Mouse (Mus musculus) kidney, adult 2 months (tissue): ENCODE measurements around the gene Naa16. TPM values are rescaled to one million over a fixed set of nuclear protein-coding genes. Genes with fewer than 3 reads are reported as not detected.
A peak's percentile ranks its signal among the peaks of the same experiment; 100 is the strongest.

Experiments used
- DNase-seq: peaks from one replicate; pipeline ENCODE4 v3.0.0; 2021
- H3K27ac ChIP-seq: fragments of 200-500 bp; 2 replicates; pipeline ENCODE4 v1.5.1; 2012; ENCODE audit warnings: low read depth, low read length, control low read depth, inconsistent platforms; ENCODE audit not compliant: insufficient read depth
- H3K27me3 ChIP-seq: fragments of 200-500 bp; replicated peaks from 2 replicates; pipeline ENCODE4 v1.6.1; 2012; ENCODE audit warnings: mild to moderate bottlenecking, moderate library complexity, low read length, inconsistent platforms; ENCODE audit not compliant: control insufficient read depth, insufficient read depth
- H3K36me3 ChIP-seq: fragments of 200-500 bp; 2 replicates; pipeline ENCODE4 v1.6.1; 2012; ENCODE audit warnings: mild to moderate bottlenecking, moderate library complexity, low read length, inconsistent platforms; ENCODE audit not compliant: control insufficient read depth, insufficient read depth
- H3K4me1 ChIP-seq: fragments of 200-500 bp; 2 replicates; pipeline ENCODE4 v1.6.1; 2011; ENCODE audit warnings: low read length; ENCODE audit not compliant: control insufficient read depth, insufficient read depth
- H3K4me3 ChIP-seq: fragments of 200-500 bp; 2 replicates; pipeline ENCODE4 v1.5.1; 2011; ENCODE audit warnings: mild to moderate bottlenecking, low read depth, low read length, control low read depth; ENCODE audit not compliant: insufficient read depth
- CTCF ChIP-seq: fragments of 200-500 bp; conservative IDR thresholded peaks from 2 replicates; pipeline ENCODE4 v1.5.1; 2011; ENCODE audit warnings: low read depth, mild to moderate bottlenecking, control low read depth, low read length, moderate library complexity, mixed read lengths; ENCODE audit not compliant: insufficient read depth, insufficient read length
- POLR2A ChIP-seq: fragments of 200-500 bp; IDR thresholded peaks from one replicate; pipeline ENCODE4 v1.6.1; 2011; ENCODE audit warnings: low read depth, low read length, control low read depth
- WGBS: fragments of 180-500 bp; shearing (Covaris S2); methylation state at CpG from one replicate; pipeline ENCODE4 v1.1.7; 2018; 5-methylcytosine and 5-hydroxymethylcytosine counted together
- polyA plus RNA-seq: library from polyadenylated mRNA; depleted of rRNA; stranded (reverse); fragments of >200 nt; gene quantifications from 2 replicates; pipeline ENCODE4 v1.2.3, GENCODE M21; 2012

Naa16 gene
- polyA plus RNA-seq, 1 experiment = 3.1 TPM

DNA sequence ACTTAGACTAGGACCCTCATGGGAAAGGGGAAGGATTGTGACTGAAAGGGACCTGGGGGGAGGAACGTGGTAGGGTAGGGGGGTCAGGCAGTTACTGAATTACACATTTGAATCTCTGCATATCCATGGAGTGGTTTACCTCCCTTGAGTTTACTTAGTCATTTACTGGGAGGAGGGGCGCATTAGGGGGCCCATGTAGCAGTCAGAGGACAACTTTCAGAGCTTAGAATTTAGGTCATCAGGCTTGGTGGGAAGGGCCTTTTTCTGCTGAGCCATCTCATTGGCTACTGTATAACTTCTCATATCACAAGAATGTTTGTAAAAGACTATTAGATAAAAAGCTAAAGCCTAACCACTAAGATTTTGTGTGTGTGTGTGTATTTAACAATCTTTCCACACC is 20.1 kb upstream of the Naa16 start:
- no peak overlapping the region for H3K4me3 ChIP-seq
- WGBS = 84% methylated on average over 2 of the region's 2 CpGs
- H3K27ac ChIP-seq = no peak overlapping the region
- DNase-seq = no peak
- H3K4me1 ChIP-seq = no peaks in the 10 kb centered on the region
- H3K27me3 ChIP-seq = no peaks in the 10 kb centered on the region
- no peaks in the 10 kb centered on the region; the same call in none of the 2 replicates for H3K36me3 ChIP-seq
- no peak for TF ChIP-seq CTCF
- TF ChIP-seq POLR2A = no peak

- TF ChIP-seq POLR2A (no peak), CTCF (no peak)
- 91% methylated on average over 6 of the region's 6 CpGs for WGBS
- H3K4me1 ChIP-seq = no peaks in the 10 kb centered on the region
- DNase-seq = no peak
- H3K36me3 ChIP-seq = no peaks in the 10 kb centered on the region; the same call in none of the 2 replicates
- H3K27me3 ChIP-seq = no peaks in the 10 kb centered on the region
- no peak overlapping the region for H3K27ac ChIP-seq
- H3K4me3 ChIP-seq = no peak overlapping the region
Measured at GRCm38 (mm10) chr14:79409278-79409830, 18.8 kb upstream of the Naa16 start.

DNA sequence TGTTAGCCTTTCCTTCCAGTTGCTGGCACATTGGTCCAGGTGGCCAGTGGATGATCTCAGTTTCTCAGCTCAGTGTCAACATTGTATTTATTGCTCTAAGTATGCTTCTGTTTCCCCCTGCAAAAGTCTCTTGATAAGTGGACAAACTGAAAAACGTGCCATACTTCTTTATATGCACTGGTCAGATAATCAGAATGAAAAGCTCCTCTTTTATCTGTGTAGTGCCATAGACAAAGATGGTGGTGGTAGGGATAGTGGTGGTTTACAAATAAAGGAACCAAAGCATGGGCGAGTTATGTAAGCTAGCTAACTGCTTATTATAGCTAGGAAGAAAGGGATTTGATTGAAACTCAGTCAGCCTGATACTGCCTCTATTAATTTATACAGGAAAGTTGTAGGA is 17.1 kb upstream of the Naa16 start:
- 87% methylated on average over 2 of the region's 2 CpGs for WGBS

DNA sequence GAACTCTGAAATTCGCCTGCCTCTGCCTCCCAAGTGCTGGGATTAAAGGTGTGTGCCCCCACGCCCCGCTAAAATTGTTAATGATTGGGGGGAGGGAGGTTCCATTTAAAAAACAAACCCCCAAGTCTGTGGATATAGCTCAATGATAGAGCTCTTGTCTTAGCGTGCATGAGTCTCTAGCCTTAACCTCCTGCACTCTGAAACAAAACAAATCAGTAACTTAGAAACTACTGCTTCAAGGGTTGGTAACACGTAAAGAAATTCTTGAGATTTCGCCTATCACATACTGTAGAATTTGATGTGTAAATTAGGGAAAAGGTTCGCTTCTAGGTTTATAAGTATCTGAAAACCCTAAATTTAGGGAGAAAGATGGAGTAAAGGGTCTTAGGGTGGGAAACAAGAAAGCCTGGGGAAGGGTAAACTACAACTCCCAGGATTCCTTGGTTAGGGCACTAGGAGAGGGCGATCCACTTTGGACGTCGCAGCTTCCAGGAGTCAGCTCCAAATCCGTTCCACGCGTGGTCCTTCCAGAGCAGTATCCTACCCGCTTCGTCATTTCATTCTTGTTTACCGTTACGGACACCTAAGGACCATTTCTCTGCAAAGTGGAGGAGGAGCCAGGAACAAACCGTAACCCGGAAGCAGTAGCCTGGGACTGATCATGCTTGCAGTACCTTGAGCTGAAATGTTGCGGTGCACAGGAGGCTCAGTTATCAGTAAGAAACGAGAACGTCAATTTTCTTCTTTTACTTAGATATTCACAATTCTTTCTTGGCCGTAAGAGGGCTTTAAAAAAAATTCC is 6.9 kb upstream of the Naa16 start, which contains the start of gene Mtrf1:
Gene Mtrf1 (plus strand): TSS at position 452 of the 802 bp plus-strand sequence.
- H3K36me3 ChIP-seq = no peaks in the 10 kb centered on the region
- 17% methylated on average over 23 of the region's 23 CpGs for WGBS
- peak; percentile 78 for DNase-seq
- TF ChIP-seq CTCF (no peak), POLR2A (no peak)
- H3K4me1 ChIP-seq = no peaks in the 10 kb centered on the region
- H3K27ac ChIP-seq = peak within 1 kb of the TSS; percentile 96
- H3K27me3 ChIP-seq = no peaks in the 10 kb centered on the region
- H3K4me3 ChIP-seq = peak within 1 kb of the TSS; percentile 85

More for the DNA sequence above, 17.1 kb upstream of the Naa16 start:
- no peak for DNase-seq
- no peak overlapping the region for H3K4me3 ChIP-seq
- H3K4me1 ChIP-seq = no peaks in the 10 kb centered on the region
- no peaks in the 10 kb centered on the region; the same call in none of the 2 replicates for H3K36me3 ChIP-seq
- TF ChIP-seq CTCF (no peak), POLR2A (no peak)
- no peak overlapping the region for H3K27ac ChIP-seq
- H3K27me3 ChIP-seq = no peaks in the 10 kb centered on the region

DNA sequence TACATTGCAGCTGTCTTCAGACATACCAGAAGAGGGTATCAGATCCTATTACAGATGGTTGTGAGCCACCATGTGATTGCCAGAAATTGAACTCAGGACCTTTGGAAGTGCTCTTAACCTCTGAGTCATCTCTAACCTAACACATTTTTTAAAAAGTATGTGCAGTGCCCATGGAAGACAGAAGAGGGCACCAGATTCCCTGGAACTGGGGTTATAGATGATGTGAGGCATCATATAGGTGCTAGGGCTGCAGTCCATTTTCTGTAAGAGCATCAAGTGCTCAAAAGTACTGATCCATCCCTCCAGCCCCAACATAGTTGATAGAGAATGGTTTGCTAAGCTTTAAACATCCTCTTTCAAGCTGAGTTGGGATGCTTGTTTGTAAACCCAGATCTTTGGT is 4.0 kb upstream of the Naa16 start:
- peak; percentile 56 for DNase-seq

DNA sequence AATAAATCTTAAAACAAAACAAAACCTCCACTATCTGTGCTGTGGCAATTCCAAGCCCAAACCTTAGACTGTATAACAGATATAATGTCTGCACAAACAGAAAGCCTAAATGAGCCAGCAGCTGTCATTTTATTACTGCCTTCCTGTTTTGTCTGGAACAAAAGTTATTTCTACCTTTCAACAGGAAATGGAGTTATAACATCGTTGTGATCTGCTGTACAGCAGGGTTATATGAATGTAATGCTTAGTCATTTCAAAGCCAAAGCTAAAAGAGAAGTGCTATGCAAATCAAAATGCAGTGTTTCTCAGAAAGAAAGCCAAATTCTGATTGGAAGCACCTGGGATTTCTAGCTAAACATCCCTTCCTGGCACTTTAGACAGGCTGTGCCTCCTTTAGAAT is 2.7 kb upstream of the Naa16 start:
- TF ChIP-seq POLR2A (no peak), CTCF (no peak)
- peaks cover 7% of the 10 kb centered on the region; the same call in 1 of the 2 replicates for H3K4me1 ChIP-seq
- H3K27me3 ChIP-seq = no peaks in the 10 kb centered on the region
- no peak overlapping the region for H3K4me3 ChIP-seq
- no peak overlapping the region for H3K27ac ChIP-seq
- no peaks in the 10 kb centered on the region for H3K36me3 ChIP-seq
- 57% methylated on average over 1 of the region's 1 CpGs for WGBS
- DNase-seq = no peak

More for the DNA sequence above, 4.0 kb upstream of the Naa16 start:
- Histone ChIP-seq H3K27ac (no peak overlapping the region), H3K36me3 (no peaks in the 10 kb centered on the region), H3K4me3 (no peak overlapping the region), H3K27me3 (no peaks in the 10 kb centered on the region), H3K4me1 (no peaks in the 10 kb centered on the region)
- TF ChIP-seq CTCF (peak; percentile 54), POLR2A (no peak)

GRCm38 (mm10) chr14:79389438-79390264 is 927 bp downstream of the Naa16 start:
- no peaks in the 10 kb centered on the region; the same call in 1 of the 2 replicates for H3K36me3 ChIP-seq
- H3K4me3 ChIP-seq = peak overlapping the region; percentile 86
- no peaks in the 10 kb centered on the region for H3K27me3 ChIP-seq
- under 1% methylated on average over 16 of the region's 16 CpGs for WGBS
- TF ChIP-seq CTCF = no peak
- H3K4me1 ChIP-seq = peaks cover 7% of the 10 kb centered on the region; the same call in 1 of the 2 replicates
- H3K27ac ChIP-seq = peak overlapping the region; percentile 97
- DNase-seq = peak; percentile 59
